Mouse (Mus musculus) hindbrain, embryonic 14.5 days (tissue): ENCODE results near the gene Bscl2. TPM values are rescaled to one million over a fixed set of nuclear protein-coding genes. Genes with fewer than 3 reads are reported as not detected.
A peak's percentile ranks its signal among the peaks of the same experiment; 100 is the strongest.
"Not testable (repeated sequence)": the region's sequence is repeated elsewhere in the genome, so short reads cannot be mapped to it uniquely, and the experiment has no call there.

Experiments
- ATAC-seq: fragments of 200-750 bp; cut with Nextera tagmentation; 2 replicates; pipeline ENCODE4 v1.8.0; 2017; ENCODE audit warnings: moderate number of reproducible peaks, mild to moderate bottlenecking, moderate TSS enrichment, moderate library complexity; ENCODE audit not compliant: low FRiP score
- DNase-seq: peaks from one replicate; pipeline ENCODE4 v3.0.0-alpha.2; 2015; ENCODE audit warnings: low spot score
- H3K27ac ChIP-seq: fragments of 300-500 bp; sonication (generic); 2 replicates; pipeline ENCODE4 v1.5.1; 2014; ENCODE audit warnings: mild to moderate bottlenecking, moderate library complexity
- H3K27me3 ChIP-seq: fragments of 300-500 bp; sonication (generic); 2 replicates; pipeline ENCODE4 v1.6.1; 2014; ENCODE audit warnings: mild to moderate bottlenecking, low read length, mixed read lengths; ENCODE audit not compliant: control insufficient read depth, insufficient read depth
- H3K36me3 ChIP-seq: fragments of 300-500 bp; sonication (generic); replicated peaks from 2 replicates; pipeline ENCODE4 v1.6.1; 2014; ENCODE audit not compliant: control insufficient read depth, insufficient read depth
- H3K4me1 ChIP-seq: fragments of 300-500 bp; sonication (generic); replicated peaks from 2 replicates; pipeline ENCODE4 v1.6.1; 2014; ENCODE audit warnings: antibody characterized with exemption, low read length, mixed read lengths; ENCODE audit not compliant: control insufficient read depth, insufficient read depth
- H3K4me2 ChIP-seq: fragments of 300-500 bp; sonication (generic); replicated peaks from 2 replicates; pipeline ENCODE4 v1.6.1; 2014; ENCODE audit warnings: mild to moderate bottlenecking, moderate library complexity
- H3K4me3 ChIP-seq: fragments of 300-500 bp; sonication (generic); replicated peaks from 2 replicates; pipeline ENCODE4 v1.5.1; 2014; ENCODE audit warnings: mild to moderate bottlenecking, low read length
- H3K9ac ChIP-seq: fragments of 300-500 bp; sonication (generic); 2 replicates; pipeline ENCODE4 v1.6.1; 2014
- H3K9me3 ChIP-seq: fragments of 300-500 bp; sonication (generic); 2 replicates; pipeline ENCODE4 v1.6.1; 2016; ENCODE audit warnings: low read length; ENCODE audit not compliant: control insufficient read depth
- WGBS: fragments of 180-500 bp; shearing (Covaris S2); extraction: QIAGEN DNeasy Blood & Tissue Kit; methylation state at CpG from one replicate; pipeline ENCODE4 v1.1.7; 2014; 5-methylcytosine and 5-hydroxymethylcytosine counted together
- polyA plus RNA-seq: library from polyadenylated mRNA; unstranded; fragments of >200 nt; fragmentation: Nextera tagmentation; extraction: Ambion mirVana; gene quantifications from 2 replicates; pipeline ENCODE4 v1.2.1, GENCODE M21; 2014

Bscl2 gene
- polyA plus RNA-seq, 1 experiment from 2014 or later, result 79.9 TPM

- Histone ChIP-seq H3K27ac (no peak overlapping the region), H3K9ac (no peak overlapping the region), H3K9me3 (no peaks in the 10 kb centered on the region), H3K36me3 (peaks cover 10% of the 10 kb centered on the region), H3K27me3 (no peaks in the 10 kb centered on the region; the same call in 1 of the 2 replicates), H3K4me3 (no peak overlapping the region), H3K4me2 (no peak overlapping the region), H3K4me1 (no peaks in the 10 kb centered on the region)
- ATAC-seq (no peak), DNase-seq (no peak)
- WGBS, result 80% methylated on average over 3 of the region's 3 CpGs
Observed at GRCm38 (mm10) chr19:8853117-8853516, 15.8 kb downstream of the Bscl2 start.

GRCm38 (mm10) chr19:8857689-8858088 lies 20.4 kb downstream of the Bscl2 start:
- Histone ChIP-seq H3K9ac (no peak overlapping the region), H3K4me1 (no peaks in the 10 kb centered on the region), H3K9me3 (no peaks in the 10 kb centered on the region), H3K36me3 (no peaks in the 10 kb centered on the region), H3K4me3 (no peak overlapping the region), H3K27ac (no peak overlapping the region), H3K4me2 (no peak overlapping the region), H3K27me3 (no peaks in the 10 kb centered on the region)
- 42% methylated on average over 4 of the region's 4 CpGs for WGBS
- no peak for ATAC-seq
- no peak for DNase-seq

GRCm38 (mm10) chr19:8859018-8859417 lies 21.8 kb downstream of the Bscl2 start:
- H3K36me3 ChIP-seq, result no peaks in the 10 kb centered on the region
- no peaks in the 10 kb centered on the region for H3K4me1 ChIP-seq
- no peak overlapping the region for H3K27ac ChIP-seq
- no peak overlapping the region for H3K4me3 ChIP-seq
- H3K4me2 ChIP-seq, result no peak overlapping the region
- no peaks in the 10 kb centered on the region for H3K9me3 ChIP-seq
- ATAC-seq (no peak), DNase-seq (no peak)
- no peaks in the 10 kb centered on the region for H3K27me3 ChIP-seq
- H3K9ac ChIP-seq, result no peak overlapping the region
- WGBS, result 23% methylated on average over 1 of the region's 1 CpGs

- no peak overlapping the region for H3K9ac ChIP-seq
- ATAC-seq, result no peak
- H3K9me3 ChIP-seq, result no peaks in the 10 kb centered on the region
- no peaks in the 10 kb centered on the region for H3K27me3 ChIP-seq
- H3K27ac ChIP-seq, result no peak overlapping the region
- H3K4me3 ChIP-seq, result no peak overlapping the region
- 80% methylated on average over 6 of the region's 6 CpGs for WGBS
- no peaks in the 10 kb centered on the region for H3K36me3 ChIP-seq
- no peak overlapping the region for H3K4me2 ChIP-seq
- DNase-seq, result no peak
- H3K4me1 ChIP-seq, result no peaks in the 10 kb centered on the region
Observed at GRCm38 (mm10) chr19:8864265-8864664, 27.0 kb downstream of the Bscl2 start.

- H3K9me3 ChIP-seq, ATAC-seq, H3K27me3 ChIP-seq, DNase-seq, H3K27ac ChIP-seq: not testable (repeated sequence)
- H3K4me2 ChIP-seq, result peak overlapping the region; percentile 59
- peak overlapping the region; percentile 59 for H3K4me3 ChIP-seq
- H3K36me3 ChIP-seq, result peaks cover 24% of the 10 kb centered on the region
- H3K4me1 ChIP-seq, result peaks cover 10% of the 10 kb centered on the region; the same call in 1 of the 2 replicates
- 84% methylated on average over 3 of the region's 3 CpGs for WGBS
- peak overlapping the region; percentile 77; the same call in 1 of the 2 replicates for H3K9ac ChIP-seq
Observed at GRCm38 (mm10) chr19:8870381-8870780, 33.1 kb downstream of the Bscl2 start.

GRCm38 (mm10) chr19:8870838-8871237 lies 33.6 kb downstream of the Bscl2 start:
- Histone ChIP-seq H3K9ac (peak overlapping the region; percentile 77), H3K27ac (peak overlapping the region; percentile 83), H3K9me3 (no peaks in the 10 kb centered on the region), H3K4me2 (peak overlapping the region; percentile 59), H3K4me3 (peak overlapping the region; percentile 59), H3K4me1 (peaks cover 10% of the 10 kb centered on the region; the same call in 1 of the 2 replicates), H3K27me3 (no peaks in the 10 kb centered on the region), H3K36me3 (peaks cover 28% of the 10 kb centered on the region)
- WGBS, result 58% methylated on average over 9 of the region's 9 CpGs
- DNase-seq (no peak), ATAC-seq (peak; percentile 38)

GRCm38 (mm10) chr19:8871267-8872186 lies 34.3 kb downstream of the Bscl2 start, which contains the start of gene Ubxn1:
TSS of gene Ubxn1 (plus strand) at chr19:8871496.
- Histone ChIP-seq H3K27ac (peak within 1 kb of the TSS; percentile 83), H3K4me1 (peaks cover 10% of the 10 kb centered on the region; the same call in 1 of the 2 replicates), H3K4me3 (peak within 1 kb of the TSS; percentile 59), H3K27me3 (no peaks in the 10 kb centered on the region), H3K9me3 (no peaks in the 10 kb centered on the region), H3K36me3 (peaks cover 35% of the 10 kb centered on the region), H3K9ac (peak within 1 kb of the TSS; percentile 77), H3K4me2 (peak within 1 kb of the TSS; percentile 85)
- 1% methylated on average over 59 of the region's 59 CpGs for WGBS
- ATAC-seq (peak; percentile 97), DNase-seq (peak; percentile 93)

- Histone ChIP-seq H3K4me2 (peak overlapping the region; percentile 85), H3K9ac (peak overlapping the region; percentile 77), H3K36me3 (peaks cover 44% of the 10 kb centered on the region), H3K4me3 (peak overlapping the region; percentile 59), H3K27me3 (no peaks in the 10 kb centered on the region), H3K27ac (0 out of 2 replicates have a peak overlapping the region, but pooled peaks have one; percentile 83), H3K9me3 (no peaks in the 10 kb centered on the region), H3K4me1 (peaks cover 10% of the 10 kb centered on the region; the same call in 1 of the 2 replicates)
- ATAC-seq, result no peak
- no peak for DNase-seq
- 78% methylated on average over 10 of the region's 10 CpGs for WGBS
Observed at GRCm38 (mm10) chr19:8872266-8872840, 35.1 kb downstream of the Bscl2 start.

GRCm38 (mm10) chr19:8875031-8875430 lies 37.8 kb downstream of the Bscl2 start:
- Histone ChIP-seq H3K9ac (no peak overlapping the region), H3K9me3 (no peaks in the 10 kb centered on the region), H3K36me3 (peaks cover 53% of the 10 kb centered on the region), H3K4me3 (no peak overlapping the region), H3K4me1 (peaks cover 17% of the 10 kb centered on the region), H3K27me3 (no peaks in the 10 kb centered on the region), H3K27ac (no peak overlapping the region), H3K4me2 (no peak overlapping the region)
- DNase-seq (no peak), ATAC-seq (no peak)
- 96% methylated on average over 7 of the region's 7 CpGs for WGBS
